Mouse (Mus musculus): ENCODE results near the gene Parp6.

Parp6 gene

DNA sequence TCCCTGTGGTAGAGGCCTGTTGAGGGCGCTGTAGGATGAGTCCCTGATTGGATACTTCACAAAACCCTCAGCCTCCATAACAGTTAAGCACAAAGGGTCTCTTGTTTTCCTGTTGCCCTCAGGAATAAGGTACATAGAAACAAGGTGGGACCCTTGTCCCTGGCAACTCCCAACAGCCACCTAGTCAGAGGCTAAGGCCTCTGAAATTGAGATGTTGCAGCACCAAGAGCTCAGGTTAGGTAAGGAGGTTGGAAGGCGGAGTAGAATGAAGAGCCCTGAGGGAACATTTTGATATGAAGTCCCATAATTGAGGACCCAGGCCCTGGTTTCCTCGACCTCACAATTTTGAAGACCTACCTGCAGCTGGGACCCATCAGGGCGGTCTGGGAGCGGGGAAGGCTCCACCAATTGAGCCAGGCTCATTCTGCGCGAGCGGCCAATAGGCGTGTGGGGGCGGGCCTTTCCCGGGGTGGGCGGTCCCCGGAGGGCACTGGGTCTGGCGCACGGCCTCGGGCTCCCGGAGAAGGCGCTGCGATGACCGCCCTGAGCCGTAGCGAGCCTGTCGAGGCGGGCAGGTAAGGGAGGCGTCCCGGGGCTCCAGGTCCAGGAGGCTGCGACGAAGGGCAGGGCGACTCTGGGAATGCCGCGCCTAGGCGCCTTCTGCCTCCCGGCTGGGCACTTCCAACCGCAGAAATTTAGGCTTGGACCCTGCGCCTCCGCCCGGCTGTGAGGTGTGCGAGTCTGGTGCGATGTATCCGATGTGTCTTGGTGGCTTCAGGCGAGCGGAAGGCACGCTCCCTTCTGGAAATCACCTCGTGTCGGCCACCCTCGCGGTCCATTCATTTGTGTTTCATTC is 62.8 kb downstream of the Parp6 start, which contains the start of gene Gramd2:
TSS of gene Gramd2 (plus strand) at position 467 of the 856 bp plus-strand sequence.
- in situ Hi-C loops (cut with MboI), result no loop called here

DNA sequence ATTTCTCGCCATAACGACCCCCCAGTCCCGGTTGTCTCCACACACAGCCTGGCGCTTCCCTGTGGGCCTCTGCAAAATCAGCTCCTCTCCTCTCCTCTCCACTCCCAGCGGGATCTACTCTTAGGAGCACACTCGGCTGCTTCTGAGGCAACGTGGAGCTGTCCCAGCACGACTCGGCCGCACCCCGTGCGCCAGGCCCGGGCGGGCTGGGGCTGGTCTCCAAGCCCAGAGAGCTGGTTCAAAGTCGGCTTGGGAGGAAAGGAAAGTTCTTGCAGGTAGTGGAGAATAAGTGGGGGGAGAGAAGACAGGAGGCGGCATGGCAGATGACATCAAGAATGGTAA is 63.4 kb downstream of the Parp6 start:
- in situ Hi-C loops (cut with MboI), result no loop called here

DNA sequence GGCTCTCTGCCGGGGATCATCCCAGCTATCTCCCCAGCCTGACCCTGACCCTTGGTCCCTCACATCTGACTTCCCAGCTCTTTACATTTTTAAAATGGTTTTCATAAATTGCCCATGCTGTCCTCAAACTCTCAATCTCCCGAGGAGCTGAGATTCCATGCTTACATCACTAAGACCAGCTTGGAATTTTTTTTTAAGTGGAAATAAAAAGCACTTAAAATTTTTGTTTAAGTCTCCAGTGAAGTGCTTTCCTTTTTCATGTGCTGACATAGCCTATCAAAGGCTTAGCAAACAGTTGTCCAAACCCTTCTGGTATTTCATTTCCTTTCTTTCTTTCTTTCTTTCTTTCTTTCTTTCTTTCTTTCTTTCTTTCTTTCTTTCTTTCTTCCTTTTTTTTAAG is 66.9 kb downstream of the Parp6 start:
- in situ Hi-C loops (cut with MboI), result no loop called here

DNA sequence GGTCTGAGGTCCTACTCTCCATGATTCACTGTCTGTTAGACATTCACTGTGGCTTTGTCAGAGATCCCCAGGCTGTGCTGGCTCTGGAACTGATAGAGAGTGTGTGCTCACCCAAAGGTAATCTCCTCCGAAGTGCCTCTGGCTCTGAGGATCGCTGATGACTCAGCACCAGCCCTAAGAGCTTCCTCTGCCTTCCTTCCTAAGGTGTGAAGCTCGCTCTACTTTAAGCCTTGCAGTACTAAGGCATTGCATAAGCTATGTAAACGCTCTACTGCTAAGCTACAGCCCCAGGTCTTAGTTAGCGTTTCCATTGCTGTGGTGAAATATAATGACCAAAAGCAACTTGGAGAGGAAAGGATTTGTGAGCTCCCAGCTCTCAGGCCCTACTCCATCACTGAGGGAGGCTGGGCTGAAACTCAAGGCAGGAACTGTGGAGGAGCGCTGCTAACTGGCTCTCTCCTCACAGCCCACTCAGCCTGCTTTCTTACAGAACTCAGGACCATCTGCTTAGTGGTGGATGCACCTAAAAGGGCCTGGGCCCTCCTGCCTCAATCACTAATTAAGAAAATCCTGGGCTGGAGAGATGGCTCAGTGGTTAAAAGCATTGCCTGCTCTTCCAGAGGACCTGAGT is 70.4 kb downstream of the Parp6 start:
- in situ Hi-C loops (cut with MboI), result no loop called here

DNA sequence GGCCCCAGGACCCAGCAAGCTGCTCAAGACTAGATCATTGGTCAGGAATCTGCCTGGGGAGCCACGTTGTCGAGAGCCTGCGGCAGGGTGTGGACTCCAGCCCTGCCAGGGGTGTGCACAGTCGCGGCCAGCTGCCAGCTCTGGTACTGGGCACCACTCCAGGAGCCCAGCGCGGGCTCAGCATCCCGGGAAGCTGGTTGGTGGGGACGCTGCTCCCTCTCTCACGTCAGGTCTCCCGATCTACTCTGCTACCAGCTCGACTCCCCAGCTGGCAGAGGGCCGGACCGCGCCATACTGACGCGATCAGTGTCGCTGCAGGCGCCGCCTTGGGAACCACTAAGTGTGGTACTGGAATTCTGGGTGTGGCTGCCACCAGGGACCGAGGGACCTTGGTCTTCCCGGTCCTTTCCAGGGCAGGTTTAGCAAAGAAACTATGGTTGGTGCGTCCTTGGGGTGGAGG is 74.6 kb downstream of the Parp6 start:
- in situ Hi-C loops (cut with MboI), result no loop called here

DNA sequence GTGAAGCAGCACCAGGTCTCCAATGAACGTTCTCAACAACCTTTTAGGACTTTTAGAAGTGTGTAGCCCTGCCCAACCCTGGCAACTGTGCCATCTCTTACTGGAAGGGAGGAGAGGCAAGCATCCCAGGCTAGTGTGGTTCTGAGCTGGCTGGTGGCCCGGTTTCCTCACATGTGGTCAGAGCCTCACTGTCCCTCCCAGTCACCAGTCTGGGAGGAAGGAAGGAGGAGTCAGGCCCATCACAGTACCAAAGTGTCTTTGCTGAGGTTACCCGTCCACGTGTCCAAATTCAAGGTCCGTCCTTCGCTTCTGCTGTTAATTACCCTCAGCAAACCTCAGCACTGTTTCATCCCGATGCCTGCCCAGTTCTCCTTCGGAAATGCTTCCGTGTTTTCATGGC is 75.1 kb downstream of the Parp6 start:
- in situ Hi-C loops (cut with MboI), result no loop called here

DNA sequence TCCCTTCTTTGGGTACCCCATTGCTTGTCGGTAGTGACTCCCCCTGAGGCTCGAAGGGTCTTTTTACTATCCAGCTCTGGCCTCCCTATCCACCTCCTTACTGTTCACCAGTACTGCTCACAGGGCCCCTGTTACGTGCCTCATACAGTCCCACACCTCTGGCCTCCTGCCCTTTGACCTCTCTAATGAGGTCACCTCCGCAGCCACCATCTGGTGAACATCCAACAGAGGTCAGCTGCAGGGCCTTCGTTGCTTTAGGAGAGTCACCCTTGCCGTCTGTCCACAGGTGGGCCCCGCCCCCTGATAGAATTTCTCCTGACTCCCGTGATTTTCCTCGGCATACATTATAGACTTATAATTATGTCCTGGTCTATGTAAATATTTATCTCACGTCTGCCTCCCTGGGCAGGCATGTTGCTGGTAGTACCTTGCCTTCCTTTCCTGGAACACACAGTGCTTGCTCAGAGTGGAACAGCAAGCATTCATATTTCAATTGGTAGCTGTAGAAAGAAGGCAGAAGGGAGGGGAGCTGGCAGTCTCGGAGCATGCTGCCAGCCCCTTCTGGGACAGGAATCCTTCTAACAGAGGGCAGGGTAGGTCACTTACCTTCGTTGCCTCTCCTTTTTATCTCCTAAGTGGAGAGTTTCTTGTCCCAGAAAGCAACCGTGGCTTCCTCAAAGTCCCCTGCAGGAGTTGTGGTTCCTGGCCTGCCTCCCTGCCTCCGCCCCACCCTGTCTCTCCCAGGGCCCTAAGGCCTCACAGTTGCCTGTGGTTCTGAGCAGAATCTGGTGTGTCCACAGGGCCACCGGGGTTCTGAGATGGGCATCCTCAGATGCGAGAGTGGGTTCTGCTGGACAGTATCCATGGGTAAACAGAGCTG is 77.7 kb downstream of the Parp6 start:
- in situ Hi-C loops (cut with MboI), result no loop called here

DNA sequence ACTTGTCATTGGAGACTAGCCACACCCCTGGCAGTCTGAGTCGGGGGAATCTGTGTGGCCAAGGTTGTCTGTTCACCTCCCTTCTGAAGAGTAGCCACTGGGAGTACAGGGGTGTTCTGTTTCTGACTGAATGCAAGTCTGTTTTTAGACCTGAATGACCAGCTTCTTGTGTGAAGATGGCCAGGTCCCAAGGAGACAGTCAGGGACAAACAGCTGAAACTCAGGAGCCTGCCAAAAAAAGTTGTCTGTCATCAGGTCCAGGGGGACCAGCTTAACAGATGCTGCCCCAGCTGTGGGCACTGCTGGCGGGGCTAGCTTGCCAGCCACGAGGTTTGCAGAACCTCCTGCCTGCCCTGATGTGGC is 78.3 kb downstream of the Parp6 start:
- in situ Hi-C loops (cut with MboI), result no loop called here

DNA sequence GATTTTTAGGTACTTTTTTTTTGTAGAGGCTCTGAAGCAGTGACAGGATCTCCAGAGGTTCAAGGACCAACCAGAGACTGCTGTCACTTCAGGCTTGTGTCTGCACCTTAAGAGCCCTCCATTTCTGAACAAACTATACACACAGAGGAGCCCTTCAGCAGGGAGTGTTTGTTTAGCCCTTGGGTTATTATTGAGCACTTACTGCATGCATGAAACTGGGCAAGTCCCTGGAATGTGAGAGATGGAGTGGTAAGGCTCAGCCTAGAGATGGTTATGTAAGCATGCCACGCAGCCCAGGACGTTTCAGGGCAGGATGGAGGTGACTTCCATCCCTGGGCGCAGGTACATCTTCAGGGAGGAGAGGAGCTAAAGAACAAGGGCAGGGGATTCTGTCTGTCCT is 79.3 kb downstream of the Parp6 start:
- in situ Hi-C loops (cut with MboI), result no loop called here

All from mature B cell (primary cell).